Mouse (Mus musculus) Muller cell, postnatal 12 days (primary cell): ENCODE results near the gene Vps13d.
A peak's percentile ranks its signal among the peaks of the same experiment; 100 is the strongest.

ENCODE experiments used
- DNase-seq: peaks from one replicate; pipeline ENCODE4 v3.0.0-alpha.2; 2015; ENCODE audit errors: inconsistent ontology term

Gene Vps13d

GRCm38 (mm10) chr4:145086509-145086908, 108.3 kb downstream of the Vps13d start:
- no peak for DNase-seq

- DNase-seq: no peak
Measured at GRCm38 (mm10) chr4:145079324-145079723, 115.5 kb downstream of the Vps13d start.

- DNase-seq: no peak
Measured at GRCm38 (mm10) chr4:145074276-145074675, 120.5 kb downstream of the Vps13d start.

- DNase-seq: no peak
Measured at GRCm38 (mm10) chr4:145073728-145074127, 121.1 kb downstream of the Vps13d start.

GRCm38 (mm10) chr4:145071942-145072341, 122.9 kb downstream of the Vps13d start:
- no peak for DNase-seq

DNA sequence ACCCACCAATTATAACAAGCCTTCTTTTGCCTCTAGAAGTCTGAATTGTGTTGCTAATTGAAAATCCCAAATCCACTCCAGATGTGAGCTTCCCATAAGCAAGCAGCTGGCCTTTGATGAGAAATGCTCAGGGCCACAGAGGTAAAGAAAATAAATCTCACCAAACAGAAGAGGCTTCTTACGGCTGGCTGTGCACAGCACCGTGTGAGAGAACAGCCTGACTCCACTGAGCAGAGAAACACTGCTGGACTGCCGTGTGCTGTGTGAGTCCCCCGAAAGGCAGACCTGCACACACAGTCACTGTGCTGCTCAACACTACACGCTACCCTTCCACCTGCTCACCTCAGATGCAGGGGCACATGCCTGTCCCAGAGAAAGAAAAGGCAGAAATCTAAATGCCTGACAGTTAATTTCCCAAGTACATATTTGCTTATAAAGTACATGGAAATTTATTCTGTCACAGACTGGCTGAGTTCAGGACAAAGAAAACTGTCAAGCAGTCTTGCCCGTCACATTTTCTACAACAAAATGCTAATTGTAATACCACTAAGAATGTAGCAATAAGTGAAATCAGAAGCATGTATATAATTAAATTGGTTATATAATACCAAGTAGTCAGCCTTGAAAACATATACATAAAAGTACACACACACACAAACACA, 127.7 kb downstream of the Vps13d start:
- no peak for DNase-seq

GRCm38 (mm10) chr4:145066336-145067018, 128.3 kb downstream of the Vps13d start:
- DNase-seq: no peak

DNA sequence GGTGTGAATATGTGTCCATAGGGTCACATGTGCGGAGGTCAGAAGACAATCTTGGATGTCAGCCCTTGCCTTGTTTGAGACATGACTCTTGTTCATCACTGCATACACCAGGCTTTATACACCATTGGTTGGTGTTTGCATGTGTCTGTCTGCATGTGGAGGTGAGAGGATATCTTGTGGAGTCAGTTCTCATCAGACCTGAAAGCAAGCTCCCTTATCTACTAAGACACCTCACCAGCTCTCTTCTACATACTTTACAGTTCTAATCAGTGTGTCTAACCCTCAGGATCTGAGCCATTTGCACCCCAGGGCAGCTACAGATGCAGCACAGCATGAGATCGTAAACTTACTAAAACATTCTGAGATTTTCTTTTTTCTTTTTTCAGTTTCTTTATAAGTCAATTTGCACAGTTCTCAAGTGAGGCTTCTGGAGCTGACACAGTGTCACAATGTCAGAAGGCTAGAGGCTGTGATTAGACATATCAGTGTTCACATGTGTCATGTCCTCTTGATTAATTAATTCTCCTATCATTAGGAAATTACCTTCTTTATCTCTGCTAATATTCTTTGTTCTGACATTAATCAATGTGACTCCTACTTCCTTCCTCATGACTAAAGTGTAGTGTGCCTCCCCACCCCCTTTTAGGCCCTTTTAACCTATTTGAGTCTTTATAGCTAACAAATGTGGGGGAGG, 135.9 kb downstream of the Vps13d start:
- DNase-seq: no peak

DNA sequence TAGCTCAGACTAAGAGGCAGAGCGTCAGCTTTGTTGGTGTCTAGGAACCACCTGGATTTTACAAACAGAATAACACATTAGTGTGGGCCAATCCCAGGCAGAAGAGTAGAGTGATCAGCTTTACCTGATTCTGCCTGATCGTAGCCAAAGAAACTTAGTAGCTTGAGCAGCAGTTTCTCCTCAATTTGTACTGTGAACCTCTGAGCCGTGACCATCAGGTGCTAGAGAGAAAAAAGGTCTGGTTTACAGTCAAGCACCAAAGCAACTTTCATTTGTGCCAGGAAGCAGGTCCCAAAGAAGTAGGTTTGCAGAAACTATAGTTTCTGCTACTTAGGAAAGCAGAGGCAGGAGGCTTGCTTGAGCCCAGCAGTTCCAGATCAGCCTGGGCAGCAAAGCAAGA, 138.5 kb downstream of the Vps13d start:
- DNase-seq: no peak

DNA sequence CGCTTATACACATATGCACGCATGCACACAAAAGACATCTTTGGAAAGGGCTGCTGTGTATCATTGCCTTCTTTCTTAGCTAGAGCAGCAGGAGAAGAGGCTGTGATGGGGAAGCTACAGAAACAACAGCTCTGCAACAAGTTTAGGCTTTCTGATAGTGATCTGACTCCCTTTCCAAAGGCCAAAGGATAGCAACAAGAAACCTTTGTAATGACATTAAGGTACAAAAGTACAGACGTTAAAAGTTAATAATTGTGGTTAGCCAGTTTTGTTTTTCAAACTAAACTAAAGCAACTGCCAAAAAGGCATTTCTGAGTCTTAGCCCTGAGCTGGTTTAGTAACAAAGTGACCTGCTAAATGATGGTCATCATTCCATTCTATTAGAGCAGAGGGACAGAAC, 139.0 kb downstream of the Vps13d start:
- no peak for DNase-seq

DNA sequence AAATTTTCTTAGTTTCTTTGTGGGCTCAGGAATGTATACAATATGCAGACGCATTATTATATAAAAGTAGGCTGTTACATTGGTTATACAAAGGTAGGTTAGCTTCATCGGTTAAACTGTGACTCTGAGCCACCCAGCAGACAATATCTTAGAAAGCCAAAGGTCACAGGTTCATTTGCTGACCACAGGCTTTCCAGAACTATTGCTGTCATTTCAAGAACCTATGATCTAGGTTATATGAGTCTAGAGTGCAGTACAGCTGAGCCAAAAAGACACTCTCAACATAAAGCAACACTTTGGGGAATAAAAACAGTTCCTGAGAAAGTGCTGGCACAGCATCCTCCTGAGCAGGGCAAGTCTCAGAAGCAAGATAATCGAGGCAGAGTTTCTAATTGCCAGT, 140.4 kb downstream of the Vps13d start:
- DNase-seq: no peak

- DNase-seq: no peak
Measured at GRCm38 (mm10) chr4:145052697-145053096, 142.1 kb downstream of the Vps13d start.

GRCm38 (mm10) chr4:145052282-145052681, 142.5 kb downstream of the Vps13d start:
- no peak for DNase-seq

- DNase-seq: peak; percentile 58
Measured at GRCm38 (mm10) chr4:145051209-145051969, 143.4 kb downstream of the Vps13d start.

- no peak for DNase-seq
Measured at GRCm38 (mm10) chr4:145050518-145051208, 144.1 kb downstream of the Vps13d start.

DNA sequence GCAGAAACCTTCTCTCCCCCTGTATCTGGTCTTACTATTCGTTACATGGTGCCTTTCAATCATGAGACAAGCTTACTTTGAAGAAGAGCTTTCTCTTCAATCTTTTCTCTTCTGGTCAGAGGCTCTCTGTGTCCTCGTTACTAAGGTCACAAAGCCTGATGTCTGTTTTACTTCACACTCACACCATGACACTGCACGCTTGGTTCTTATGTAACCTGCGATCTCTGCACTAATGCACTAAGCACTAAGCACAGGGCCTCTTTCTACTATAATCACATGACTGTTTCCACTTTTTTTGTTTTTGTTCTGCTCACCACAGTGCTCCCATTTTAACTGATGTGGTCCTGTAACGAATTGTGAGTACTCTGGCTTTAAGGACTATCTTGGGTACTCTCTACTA, 146.8 kb downstream of the Vps13d start:
- no peak for DNase-seq

GRCm38 (mm10) chr4:145046032-145046401, 148.8 kb downstream of the Vps13d start:
- no peak for DNase-seq

- DNase-seq: no peak
Measured at GRCm38 (mm10) chr4:145045312-145046031, 149.3 kb downstream of the Vps13d start.

DNA sequence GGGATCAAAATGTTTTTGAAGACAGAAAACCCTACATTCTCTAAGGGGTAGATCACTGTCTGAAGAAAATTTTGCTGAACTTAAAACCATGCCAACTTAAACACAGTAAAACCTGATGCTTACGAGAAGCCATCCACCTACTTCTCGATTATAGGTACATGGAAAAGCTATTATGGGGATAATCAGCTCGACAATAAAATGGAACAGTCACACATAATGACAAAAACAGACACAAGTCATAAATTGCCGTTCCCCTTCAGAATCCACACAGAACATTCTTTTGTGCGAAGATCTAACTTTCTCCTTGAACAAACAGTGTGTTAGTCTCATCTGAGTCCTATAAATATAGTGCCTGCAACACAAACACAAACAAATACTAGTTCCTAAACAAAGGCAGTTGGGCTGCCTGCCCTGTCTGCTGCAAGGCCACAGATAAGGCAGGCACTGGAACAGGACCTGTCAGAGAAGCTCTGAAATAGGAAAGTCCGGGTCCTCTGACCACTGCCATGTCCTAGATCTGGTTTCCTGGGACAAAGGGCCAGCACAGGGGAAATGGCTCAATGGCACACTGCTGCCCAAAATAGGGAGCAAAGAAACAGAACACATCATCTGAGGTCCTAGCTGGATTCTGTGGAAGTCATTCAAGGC, 153.5 kb downstream of the Vps13d start:
- DNase-seq: no peak

DNA sequence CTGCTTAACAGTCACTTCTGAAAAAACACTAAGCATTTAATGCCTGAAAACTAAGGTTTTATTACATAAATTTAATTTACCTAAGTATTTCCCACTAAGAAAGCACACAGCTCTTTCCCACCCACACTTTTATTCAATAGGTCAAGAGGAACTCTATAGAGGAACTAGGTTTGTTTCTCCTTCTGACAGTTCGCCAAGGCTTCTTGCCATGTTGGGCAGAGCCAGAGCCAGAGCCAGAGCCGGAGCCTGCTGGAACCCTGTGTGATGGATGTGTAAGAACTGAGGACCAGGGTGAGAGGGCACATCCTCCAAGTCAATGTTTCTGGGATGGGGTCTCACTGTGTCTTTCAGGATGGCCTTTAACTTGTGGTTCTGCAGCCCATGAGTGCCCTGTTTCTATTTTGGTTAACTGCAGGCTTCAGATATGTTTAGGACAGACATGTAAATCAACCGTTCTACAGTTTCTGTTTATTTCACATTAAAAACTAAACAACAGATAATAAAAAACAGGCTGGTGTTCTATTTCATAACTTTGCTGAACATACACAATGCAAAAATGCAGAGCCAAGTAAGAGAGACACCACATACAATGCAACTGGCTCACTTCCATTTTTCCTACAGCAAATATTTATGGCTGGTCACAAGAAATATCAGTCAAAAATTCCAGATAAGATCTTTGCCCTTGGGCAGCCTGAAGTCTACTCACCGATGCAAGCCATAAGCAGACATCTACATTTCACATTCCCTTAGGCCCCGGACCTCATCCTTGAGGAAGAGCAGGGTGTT, 157.0 kb downstream of the Vps13d start:
- no peak for DNase-seq
